Mouse (Mus musculus): Measurements from ENCODE around the gene Gpr139. TPM values are rescaled to one million over a fixed set of nuclear protein-coding genes. Genes with fewer than 3 reads are reported as not detected.

Gene Gpr139
- polyA plus RNA-seq (2015; fragmentation: Nextera tagmentation; extraction: Ambion mirVana): 0.06 and 0.07 TPM in 2 replicates

DNA sequence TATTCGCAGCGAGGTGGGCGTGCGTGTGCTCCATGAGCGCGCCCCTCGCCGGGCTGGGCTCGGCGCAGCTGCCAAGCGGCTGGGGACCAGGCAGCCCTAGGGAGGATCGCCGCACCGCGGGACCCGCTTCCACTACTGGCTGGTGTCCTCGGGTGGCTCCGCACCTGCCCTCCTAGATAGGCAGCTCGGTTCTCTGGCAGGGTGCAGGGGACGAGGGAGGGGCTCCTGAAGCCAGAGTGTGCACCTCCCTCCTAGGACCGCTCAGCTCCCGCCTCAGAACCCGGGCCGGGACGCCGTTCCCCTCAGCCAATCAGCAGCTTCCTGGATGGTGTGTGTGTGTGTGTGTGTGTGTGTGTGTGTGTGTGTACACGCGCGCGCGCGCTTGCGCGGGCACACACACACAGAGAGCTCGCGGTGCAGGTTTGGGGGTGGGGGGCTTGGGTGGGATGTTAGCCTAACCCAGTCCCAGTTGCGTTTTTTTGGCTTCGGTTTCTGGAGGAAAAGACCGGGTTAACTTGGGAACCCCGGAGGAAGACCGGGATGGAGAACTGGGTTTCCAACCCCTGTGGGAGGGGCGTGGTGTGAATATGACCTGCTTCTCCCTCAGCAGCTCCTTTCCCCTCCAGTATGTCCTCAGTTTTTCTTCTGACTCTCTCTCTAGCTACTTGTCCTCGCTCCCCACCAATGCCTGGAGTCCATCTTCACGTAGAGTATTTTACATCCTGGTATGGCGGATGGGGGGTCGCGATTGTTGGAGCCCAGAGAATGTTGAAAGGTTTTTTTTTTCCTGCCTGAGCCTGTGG, at the start of gene Gpr139:
Gene Gpr139 (minus strand): TSS at position 263 of the 803 bp plus-strand sequence.
- H3K9ac ChIP-seq (replicated peaks; ENCODE audit: low read length): 0 out of 2 replicates have a peak within 1 kb of the TSS, but pooled peaks have one; percentile 15
- H3K9me3 ChIP-seq (ENCODE audit: low read length): no peaks in the 10 kb centered on the region
- no peaks in the 10 kb centered on the region for H3K36me3 ChIP-seq (ENCODE audit: insufficient read depth, low read length)
- 1% methylated on average over 47 of the region's 47 CpGs for WGBS
- H3K4me2 ChIP-seq (replicated peaks; ENCODE audit: low read depth, low read length): peak within 1 kb of the TSS; percentile 84
- peak within 1 kb of the TSS; percentile 48 for H3K4me3 ChIP-seq (ENCODE audit: low read length)
- ATAC-seq (ENCODE audit: low FRiP score, low TSS enrichment): peak; percentile 80
- peaks cover 7% of the 10 kb centered on the region; the same call in 1 of the 2 replicates for H3K4me1 ChIP-seq (ENCODE audit: insufficient read depth, low read length)
- no peak within 1 kb of the TSS for H3K27ac ChIP-seq (ENCODE audit: low read length)
- H3K27me3 ChIP-seq (ENCODE audit: insufficient read depth, low read length): peaks cover 35% of the 10 kb centered on the region

DNA sequence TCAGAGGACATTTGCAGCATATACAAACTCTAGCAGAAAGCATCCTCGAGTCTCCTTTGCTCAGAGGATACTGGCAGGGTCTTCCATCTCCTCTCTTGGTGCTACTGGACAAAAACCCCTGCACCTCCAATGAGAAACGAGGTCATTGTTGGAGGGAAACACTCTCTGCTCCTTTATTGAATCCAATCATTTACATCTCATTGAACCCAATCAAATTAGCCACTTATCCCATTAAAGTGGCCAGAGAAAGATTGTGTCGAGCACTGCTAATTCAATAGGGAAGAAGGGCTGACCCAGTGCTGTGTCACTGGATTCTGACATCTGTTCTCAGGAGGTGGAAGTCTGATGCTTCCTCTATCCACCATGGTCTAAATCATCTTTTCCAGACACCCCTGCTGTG, 46.6 kb upstream of the Gpr139 start:
- Histone ChIP-seq H3K4me3 (ENCODE audit: low read length) (no peak overlapping the region), H3K9me3 (ENCODE audit: low read length) (no peaks in the 10 kb centered on the region), H3K27ac (ENCODE audit: low read length) (no peak overlapping the region), H3K9ac (replicated peaks; ENCODE audit: low read length) (no peak overlapping the region), H3K27me3 (ENCODE audit: insufficient read depth, low read length) (no peaks in the 10 kb centered on the region), H3K4me1 (ENCODE audit: insufficient read depth, low read length) (no peaks in the 10 kb centered on the region), H3K4me2 (replicated peaks; ENCODE audit: low read depth, low read length) (no peak overlapping the region), H3K36me3 (ENCODE audit: insufficient read depth, low read length) (no peaks in the 10 kb centered on the region)
- 65% methylated on average over 3 of the region's 3 CpGs for WGBS
- no peak for ATAC-seq (ENCODE audit: low FRiP score, low TSS enrichment)

DNA sequence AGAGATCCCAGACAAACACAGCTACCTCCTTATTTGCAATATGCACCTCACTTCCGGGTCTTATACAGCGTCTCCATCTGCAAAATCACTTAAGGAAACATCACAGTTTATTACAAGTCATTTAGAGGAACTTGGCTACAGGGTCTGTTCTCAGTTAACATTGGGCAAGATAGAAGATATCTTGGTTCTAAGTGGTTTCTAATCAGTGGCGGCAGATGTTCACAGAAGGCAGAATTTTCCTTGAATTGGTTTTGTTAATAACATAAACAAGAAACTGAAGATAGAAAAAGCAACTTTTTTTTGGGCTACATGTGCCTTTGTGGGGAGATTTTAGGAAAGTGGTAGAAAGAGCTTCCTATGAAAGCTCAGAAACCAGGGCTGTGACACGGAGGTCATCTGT, 38.3 kb upstream of the Gpr139 start:
- no peak overlapping the region for H3K4me2 ChIP-seq (replicated peaks; ENCODE audit: low read depth, low read length)
- no peak overlapping the region for H3K9ac ChIP-seq (replicated peaks; ENCODE audit: low read length)
- H3K4me1 ChIP-seq (ENCODE audit: insufficient read depth, low read length): no peaks in the 10 kb centered on the region
- 90% methylated on average over 4 of the region's 4 CpGs for WGBS
- H3K27me3 ChIP-seq (ENCODE audit: insufficient read depth, low read length): no peaks in the 10 kb centered on the region
- no peaks in the 10 kb centered on the region for H3K9me3 ChIP-seq (ENCODE audit: low read length)
- no peak overlapping the region for H3K4me3 ChIP-seq (ENCODE audit: low read length)
- no peak for ATAC-seq (ENCODE audit: low FRiP score, low TSS enrichment)
- H3K36me3 ChIP-seq (ENCODE audit: insufficient read depth, low read length): no peaks in the 10 kb centered on the region
- H3K27ac ChIP-seq (ENCODE audit: low read length): no peak overlapping the region

DNA sequence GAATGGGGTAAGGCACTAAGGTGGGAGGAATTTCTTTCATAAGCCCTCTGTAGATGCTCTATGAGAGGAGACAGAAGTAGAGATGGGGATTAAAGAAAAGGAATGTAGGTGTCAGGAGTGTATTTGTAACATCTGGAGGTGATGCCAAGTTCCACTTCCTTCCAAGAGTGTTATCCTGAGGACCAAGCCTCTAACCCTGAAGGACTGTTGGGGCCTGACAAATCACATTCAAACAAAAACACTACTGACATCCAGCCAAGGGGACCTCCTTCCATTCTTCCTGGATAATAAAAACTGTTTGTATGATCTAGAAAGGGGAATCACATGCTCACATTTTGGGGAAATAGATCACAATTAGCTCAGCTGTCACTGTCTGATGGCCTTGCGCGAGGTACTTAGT, 34.7 kb upstream of the Gpr139 start:
- Histone ChIP-seq H3K27ac (ENCODE audit: low read length) (no peak overlapping the region), H3K4me2 (replicated peaks; ENCODE audit: low read depth, low read length) (no peak overlapping the region), H3K9ac (replicated peaks; ENCODE audit: low read length) (no peak overlapping the region), H3K4me3 (ENCODE audit: low read length) (no peak overlapping the region), H3K4me1 (ENCODE audit: insufficient read depth, low read length) (no peaks in the 10 kb centered on the region), H3K36me3 (ENCODE audit: insufficient read depth, low read length) (no peaks in the 10 kb centered on the region), H3K9me3 (ENCODE audit: low read length) (no peaks in the 10 kb centered on the region), H3K27me3 (ENCODE audit: insufficient read depth, low read length) (no peaks in the 10 kb centered on the region)
- ATAC-seq (ENCODE audit: low FRiP score, low TSS enrichment): no peak
- WGBS: 92% methylated on average over 2 of the region's 2 CpGs

DNA sequence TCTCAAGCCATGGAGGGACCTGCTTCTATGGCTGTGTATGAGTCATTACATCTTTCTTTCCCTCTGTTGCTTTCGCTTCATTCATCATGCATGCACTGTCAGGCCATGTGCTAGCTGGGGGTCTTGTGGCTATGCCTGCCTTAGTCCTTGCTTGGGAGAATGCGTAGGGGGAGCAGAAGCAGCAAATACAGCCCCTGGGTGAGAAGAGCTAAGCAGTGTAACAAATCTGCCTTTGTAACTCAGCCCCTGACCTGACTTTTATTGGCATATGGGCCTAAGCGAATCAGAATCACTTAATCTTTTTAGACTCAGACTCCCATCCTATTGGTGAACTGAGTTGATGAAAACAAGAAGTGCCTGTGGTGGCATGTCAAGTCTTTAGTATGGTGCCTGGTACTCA, 22.8 kb upstream of the Gpr139 start:
- no peaks in the 10 kb centered on the region for H3K4me1 ChIP-seq (ENCODE audit: insufficient read depth, low read length)
- ATAC-seq (ENCODE audit: low FRiP score, low TSS enrichment): no peak
- whole genome bisulfite sequencing: 71% methylated on average over 3 of the region's 3 CpGs

DNA sequence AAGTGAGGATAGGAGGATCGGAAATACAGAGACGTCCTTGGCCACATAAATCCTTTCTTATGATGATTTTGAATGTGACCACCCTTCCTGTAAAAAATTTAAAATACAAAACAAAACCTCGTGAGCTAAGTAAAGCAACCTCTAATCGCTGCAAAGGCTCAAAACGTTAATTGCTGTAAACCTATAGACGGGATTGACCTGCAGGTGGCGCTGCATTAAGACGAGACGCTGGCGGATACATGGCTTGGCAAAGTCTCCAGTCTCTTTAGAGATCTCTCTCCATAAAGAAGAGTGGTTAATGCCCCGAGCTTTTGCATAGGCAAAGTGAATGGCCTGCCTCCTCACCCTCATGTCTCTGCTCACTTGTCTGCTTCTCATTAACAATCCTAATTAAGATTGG, 2.0 kb upstream of the Gpr139 start:
- ATAC-seq (ENCODE audit: low FRiP score, low TSS enrichment): no peak
- no peak overlapping the region for H3K9ac ChIP-seq (replicated peaks; ENCODE audit: low read length)
- 15% methylated on average over 11 of the region's 11 CpGs for WGBS

More for the DNA sequence above, 22.8 kb upstream of the Gpr139 start:
- Histone ChIP-seq H3K9me3 (ENCODE audit: low read length) (no peaks in the 10 kb centered on the region), H3K27me3 (ENCODE audit: insufficient read depth, low read length) (no peaks in the 10 kb centered on the region), H3K4me3 (ENCODE audit: low read length) (no peak overlapping the region), H3K27ac (ENCODE audit: low read length) (no peak overlapping the region), H3K36me3 (ENCODE audit: insufficient read depth, low read length) (no peaks in the 10 kb centered on the region), H3K9ac (replicated peaks; ENCODE audit: low read length) (no peak overlapping the region), H3K4me2 (replicated peaks; ENCODE audit: low read depth, low read length) (no peak overlapping the region)

DNA sequence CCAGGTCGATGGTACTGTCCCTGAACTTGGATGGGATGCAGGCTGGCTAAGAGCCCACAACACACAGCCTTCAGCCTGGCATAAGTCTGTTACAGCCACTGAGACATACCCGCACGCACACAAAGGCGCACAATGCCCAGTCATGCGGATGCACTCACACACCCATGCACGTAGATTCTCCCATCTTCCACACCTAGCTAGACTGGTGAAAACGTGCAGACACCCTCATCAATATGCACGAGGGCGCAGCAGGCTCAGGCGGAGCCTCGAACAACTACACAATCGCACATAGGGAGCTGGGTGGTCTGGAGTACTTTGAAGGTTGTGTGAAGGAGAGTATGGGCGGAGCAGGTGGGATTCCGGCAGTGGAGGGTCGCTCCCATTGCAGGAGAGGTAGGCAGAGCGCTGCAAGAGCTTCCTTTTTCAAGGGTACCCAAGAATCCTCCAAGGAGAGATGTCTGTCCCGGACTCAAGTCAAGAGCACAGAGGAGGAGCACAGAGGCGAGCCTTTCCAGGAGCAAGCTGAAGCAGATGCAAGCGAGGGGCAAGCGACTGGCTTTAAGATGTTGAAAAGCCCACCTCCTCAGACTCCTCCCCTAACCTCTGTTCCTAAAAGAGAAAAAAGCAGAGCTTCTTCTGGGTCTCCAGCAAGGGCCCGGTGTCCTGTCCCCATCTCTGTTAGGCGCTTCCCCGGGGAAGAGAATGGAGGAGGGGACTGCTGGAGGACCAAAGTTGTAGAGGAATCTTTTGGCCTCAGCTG, 958 bp upstream of the Gpr139 start:
- peak overlapping the region; percentile 84 for H3K4me2 ChIP-seq (replicated peaks; ENCODE audit: low read depth, low read length)
- no peak overlapping the region for H3K9ac ChIP-seq (replicated peaks; ENCODE audit: low read length)
- no peaks in the 10 kb centered on the region for H3K9me3 ChIP-seq (ENCODE audit: low read length)
- ATAC-seq (ENCODE audit: low FRiP score, low TSS enrichment): no peak
- peaks cover 35% of the 10 kb centered on the region for H3K27me3 ChIP-seq (ENCODE audit: insufficient read depth, low read length)
- 2% methylated on average over 23 of the region's 23 CpGs for WGBS
- no peaks in the 10 kb centered on the region for H3K36me3 ChIP-seq (ENCODE audit: insufficient read depth, low read length)
- H3K27ac ChIP-seq (ENCODE audit: low read length): no peak overlapping the region
- H3K4me3 ChIP-seq (ENCODE audit: low read length): no peak overlapping the region; the same call in 1 of the 2 replicates
- H3K4me1 ChIP-seq (ENCODE audit: insufficient read depth, low read length): peaks cover 7% of the 10 kb centered on the region; the same call in 1 of the 2 replicates

More for the DNA sequence above, 2.0 kb upstream of the Gpr139 start:
- no peak overlapping the region for H3K27ac ChIP-seq (ENCODE audit: low read length)
- H3K4me3 ChIP-seq (ENCODE audit: low read length): no peak overlapping the region
- no peak overlapping the region for H3K4me2 ChIP-seq (replicated peaks; ENCODE audit: low read depth, low read length)
- no peaks in the 10 kb centered on the region for H3K9me3 ChIP-seq (ENCODE audit: low read length)
- peaks cover 35% of the 10 kb centered on the region for H3K27me3 ChIP-seq (ENCODE audit: insufficient read depth, low read length)
- H3K36me3 ChIP-seq (ENCODE audit: insufficient read depth, low read length): no peaks in the 10 kb centered on the region
- peaks cover 7% of the 10 kb centered on the region; the same call in 1 of the 2 replicates for H3K4me1 ChIP-seq (ENCODE audit: insufficient read depth, low read length)

DNA sequence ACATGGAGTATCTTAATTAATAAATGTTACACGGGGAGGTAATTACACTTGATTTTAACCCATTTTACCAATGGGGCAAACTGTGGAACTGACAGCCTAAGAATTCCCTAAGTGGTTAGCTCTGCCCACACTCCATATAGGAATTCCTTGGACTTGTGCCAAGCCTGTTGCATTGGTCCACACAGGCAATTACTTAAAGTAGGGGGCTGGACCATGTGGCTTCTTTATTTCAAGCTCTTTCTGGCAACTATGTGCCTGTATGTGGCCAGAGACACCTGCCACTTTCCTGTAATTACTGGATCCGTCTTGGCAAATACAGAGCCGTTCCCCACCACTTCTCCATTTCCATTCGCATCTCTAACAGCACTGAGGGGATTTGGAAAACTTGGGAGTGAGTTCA, 3.4 kb downstream of the Gpr139 start:
- H3K4me3 ChIP-seq (ENCODE audit: low read length): no peak overlapping the region
- H3K27me3 ChIP-seq (ENCODE audit: insufficient read depth, low read length): peaks cover 34% of the 10 kb centered on the region
- H3K9ac ChIP-seq (replicated peaks; ENCODE audit: low read length): no peak overlapping the region
- no peaks in the 10 kb centered on the region for H3K36me3 ChIP-seq (ENCODE audit: insufficient read depth, low read length)
- no peak overlapping the region for H3K27ac ChIP-seq (ENCODE audit: low read length)
- peaks cover 7% of the 10 kb centered on the region; the same call in 1 of the 2 replicates for H3K4me1 ChIP-seq (ENCODE audit: insufficient read depth, low read length)
- no peak overlapping the region for H3K4me2 ChIP-seq (replicated peaks; ENCODE audit: low read depth, low read length)
- no peak for ATAC-seq (ENCODE audit: low FRiP score, low TSS enrichment)
- 65% methylated on average over 4 of the region's 4 CpGs for WGBS
- H3K9me3 ChIP-seq (ENCODE audit: low read length): no peaks in the 10 kb centered on the region

DNA sequence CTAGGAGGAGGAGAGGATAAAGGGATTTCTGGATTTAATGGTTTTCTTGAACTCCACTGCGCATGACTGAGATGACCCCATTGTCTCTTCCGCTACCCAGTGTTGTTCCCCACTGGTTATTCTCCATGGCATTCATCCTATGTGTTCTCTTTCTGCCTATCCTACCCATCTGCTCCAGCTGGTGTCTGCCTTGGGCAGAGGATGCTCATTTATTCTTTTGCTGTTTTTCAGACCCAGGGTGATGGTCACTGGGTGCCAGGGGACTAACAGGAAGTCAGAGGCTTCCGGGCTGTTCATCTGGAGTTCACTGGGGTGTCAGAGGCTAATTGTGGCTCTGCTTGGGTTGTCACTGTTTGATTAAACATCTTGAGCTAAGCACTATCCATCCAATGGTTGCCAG, 24.4 kb downstream of the Gpr139 start:
- WGBS: 74% methylated on average over 3 of the region's 3 CpGs
- no peaks in the 10 kb centered on the region for H3K36me3 ChIP-seq (ENCODE audit: insufficient read depth, low read length)
- H3K4me1 ChIP-seq (ENCODE audit: insufficient read depth, low read length): no peaks in the 10 kb centered on the region
- no peak overlapping the region for H3K27ac ChIP-seq (ENCODE audit: low read length)
- H3K4me3 ChIP-seq (ENCODE audit: low read length): no peak overlapping the region
- H3K9me3 ChIP-seq (ENCODE audit: low read length): no peaks in the 10 kb centered on the region
- no peak overlapping the region for H3K9ac ChIP-seq (replicated peaks; ENCODE audit: low read length)
- H3K4me2 ChIP-seq (replicated peaks; ENCODE audit: low read depth, low read length): no peak overlapping the region
- no peak for ATAC-seq (ENCODE audit: low FRiP score, low TSS enrichment)
- no peaks in the 10 kb centered on the region for H3K27me3 ChIP-seq (ENCODE audit: insufficient read depth, low read length)

DNA sequence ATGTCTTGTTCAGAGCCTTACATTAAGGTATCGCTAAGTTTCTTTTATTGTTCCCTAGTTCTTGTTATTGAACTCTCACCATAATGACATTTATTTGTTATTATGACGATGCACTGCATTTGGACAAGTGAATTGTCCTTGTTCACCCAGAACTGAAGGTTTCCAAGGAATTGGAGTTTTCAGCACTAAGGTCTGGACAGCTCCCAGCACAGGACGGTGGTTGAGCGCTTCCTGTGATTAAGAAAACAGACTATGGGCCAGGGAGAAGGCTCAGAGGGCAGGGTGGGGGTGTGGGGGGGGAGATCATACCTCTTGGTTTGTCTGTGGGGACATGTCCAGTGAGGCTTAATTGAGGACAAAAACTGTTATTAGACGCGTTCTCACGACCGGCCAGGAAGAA, 72.6 kb downstream of the Gpr139 start:
- no peak overlapping the region for H3K4me3 ChIP-seq (ENCODE audit: low read length)
- no peaks in the 10 kb centered on the region for H3K36me3 ChIP-seq (ENCODE audit: insufficient read depth, low read length)
- no peaks in the 10 kb centered on the region for H3K4me1 ChIP-seq (ENCODE audit: insufficient read depth, low read length)
- WGBS: 67% methylated on average over 8 of the region's 8 CpGs
- no peak overlapping the region for H3K27ac ChIP-seq (ENCODE audit: low read length)
- no peak for ATAC-seq (ENCODE audit: low FRiP score, low TSS enrichment)
- no peak overlapping the region for H3K4me2 ChIP-seq (replicated peaks; ENCODE audit: low read depth, low read length)
- H3K27me3 ChIP-seq (ENCODE audit: insufficient read depth, low read length): no peaks in the 10 kb centered on the region
- no peak overlapping the region for H3K9ac ChIP-seq (replicated peaks; ENCODE audit: low read length)
- no peaks in the 10 kb centered on the region for H3K9me3 ChIP-seq (ENCODE audit: low read length)

All from kidney, embryonic 16.5 days (tissue).